8 mouse cellular contexts compared by ENCODE assay signal in the genomic region with DNA sequence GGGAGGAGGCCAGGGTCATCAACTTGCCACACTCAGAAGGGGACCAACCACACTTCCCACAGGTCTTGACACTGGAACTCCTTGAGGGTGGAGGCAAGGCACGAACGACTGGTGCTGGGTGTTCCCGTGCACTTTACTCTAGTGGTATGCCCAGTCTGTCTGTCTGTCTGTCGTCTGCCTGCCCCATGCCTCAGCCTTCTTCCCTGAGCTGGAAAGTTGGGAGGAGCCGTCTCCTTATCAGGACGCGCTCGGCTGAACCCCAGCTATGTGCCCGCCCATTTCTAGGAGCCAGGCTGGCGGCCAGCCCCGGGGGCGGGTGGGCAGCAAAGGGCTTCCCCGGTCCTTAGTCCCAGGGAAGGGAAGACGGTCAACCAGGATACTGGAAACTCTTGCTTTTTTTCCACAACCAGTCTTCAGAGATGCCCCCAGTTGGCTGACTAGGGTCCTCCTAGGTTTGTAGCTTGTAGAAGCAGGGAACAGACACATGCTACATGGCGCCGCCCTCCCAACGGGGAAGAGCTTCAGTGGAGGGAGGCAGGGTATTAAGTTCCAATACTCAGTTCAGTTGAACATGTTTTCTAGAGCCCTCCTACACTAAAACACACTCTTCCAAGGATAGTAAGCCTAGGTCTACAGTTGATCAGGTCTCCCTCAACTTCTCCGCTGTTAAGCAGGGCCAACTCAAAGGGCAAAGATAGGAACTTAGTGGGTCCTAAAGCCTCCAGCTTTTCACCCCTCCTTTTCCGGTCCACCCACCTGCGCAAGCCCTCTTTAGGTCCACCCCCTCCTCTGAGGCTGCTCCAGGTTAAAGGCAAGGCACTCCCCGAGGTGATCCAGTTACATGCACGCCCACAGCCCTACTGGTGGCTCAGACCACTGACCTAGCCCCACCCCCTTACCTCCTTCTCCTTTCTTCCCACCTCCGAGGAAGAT. TPM values are rescaled to one million over a fixed set of nuclear protein-coding genes. Genes with fewer than 3 reads are reported as not detected.
DNase-seq lines count a peak whose midpoint lies in the region; ATAC-seq lines count a peak whose summit lies in the region.

No protein-coding gene starts in this region.

- peak overlapping the region; percentile 59 for H3K27ac ChIP-seq in forebrain, embryonic 11.5 days (ENCODE audit: low read depth, low read length)
- H3K27ac ChIP-seq in hindbrain, embryonic 13.5 days = no peak overlapping the region

- H3K9ac ChIP-seq in forebrain, embryonic 11.5 days (ENCODE audit: low read length) = peak overlapping the region; percentile 43; the same call in 1 of the 2 replicates
- peak overlapping the region; percentile 61 for H3K9ac ChIP-seq in hindbrain, embryonic 13.5 days

- H3K9me3 ChIP-seq in forebrain, embryonic 11.5 days (ENCODE audit: control insufficient read depth, low read length) = no peaks in the 10 kb centered on the region
- H3K9me3 ChIP-seq in hindbrain, embryonic 13.5 days = no peaks in the 10 kb centered on the region

- H3K27me3 ChIP-seq in forebrain, embryonic 11.5 days (ENCODE audit: control insufficient read depth, insufficient read depth, low read length) = peaks cover 9% of the 10 kb centered on the region
- peaks cover 61% of the 10 kb centered on the region for H3K27me3 ChIP-seq in hindbrain, embryonic 13.5 days

- peak overlapping the region; percentile 94 for H3K4me2 ChIP-seq in forebrain, embryonic 11.5 days (ENCODE audit: low read depth, low read length, severe bottlenecking)
- peak overlapping the region; percentile 87 for H3K4me2 ChIP-seq in hindbrain, embryonic 13.5 days

- no peaks in the 10 kb centered on the region for H3K36me3 ChIP-seq in forebrain, embryonic 11.5 days (ENCODE audit: control insufficient read depth, insufficient read depth, low read length)
- no peaks in the 10 kb centered on the region for H3K36me3 ChIP-seq in hindbrain, embryonic 13.5 days

- peak; percentile 14 for DNase-seq in right cerebral cortex, postnatal 4 days
- no peak for DNase-seq in right cerebral cortex, adult 18-20 months
- peak; percentile 85 for DNase-seq in forebrain, embryonic 11.5 days (ENCODE audit: low spot score)
- peak; percentile 89 for DNase-seq in liver
- peak; percentile 65 for DNase-seq in neural tube, embryonic 10.5 days (ENCODE audit: extremely low spot score, low spot score)
- DNase-seq in cerebellum, adult 8-10 months = no peak
- no peak for DNase-seq in cerebellum, postnatal 25 days

- under 1% methylated on average over 23 of the region's 23 CpGs for WGBS in forebrain, embryonic 11.5 days
- 5% methylated on average over 23 of the region's 23 CpGs for WGBS in hindbrain, embryonic 13.5 days

- peaks cover 36% of the 10 kb centered on the region for H3K4me1 ChIP-seq in forebrain, embryonic 11.5 days (replicated peaks; ENCODE audit: control insufficient read depth, insufficient read depth, low read length)
- peaks cover 74% of the 10 kb centered on the region for H3K4me1 ChIP-seq in hindbrain, embryonic 13.5 days (replicated peaks)

- ATAC-seq in forebrain, embryonic 11.5 days (replicated peaks; ENCODE audit: low FRiP score) = no peak
- no peak for ATAC-seq in hindbrain, embryonic 13.5 days (ENCODE audit: low FRiP score)

- H3K4me3 ChIP-seq in forebrain, embryonic 11.5 days (ENCODE audit: low read depth, low read length) = peak overlapping the region; percentile 60
- H3K4me3 ChIP-seq in hindbrain, embryonic 13.5 days = peak overlapping the region; percentile 59

RNA-seq across cellular contexts. Expression of gene Smad6, which starts 3.7 kb away (rescaled TPM):
- 6.5 and 7.4 TPM in 2 replicates for polyA plus RNA-seq in forebrain, embryonic 11.5 days (2014; fragmentation: Nextera tagmentation; extraction: Ambion mirVana)
- polyA plus RNA-seq in hindbrain, embryonic 13.5 days (2015; fragmentation: Nextera tagmentation; extraction: Ambion mirVana) = 2.3 and 2.8 TPM in 2 replicates

Comparison
In these comparisons a context has a peak if more than half of its experiments do, and no peak if none do; other contexts are left out.
1. DNase-seq: peak in right cerebral cortex, postnatal 4 days (single experiment), forebrain, embryonic 11.5 days (single experiment), liver (single experiment) and neural tube, embryonic 10.5 days (single experiment); none in right cerebral cortex, adult 18-20 months (single experiment), cerebellum, adult 8-10 months (single experiment) and cerebellum, postnatal 25 days (0 of 2).